Mouse (Mus musculus): Measurements from ENCODE around the gene Higd1c.

GRCm38 (mm10) chr15:100410918-100411672 lies 46.8 kb downstream of the Higd1c start:
- TF ChIP-seq EP300 (IDR thresholded peaks at IDR 0.05; ENCODE audit: insufficient read depth, low read depth, low read length) (no peak), POLR2A (IDR thresholded peaks at IDR 0.05; ENCODE audit: insufficient read depth, low read length) (no peak)

All from ES-Bruce4 (cell line).